In genomic region chr4:117645031-117645435, GRCm38 (mm10) we compare ENCODE assay signal across 9 mouse cellular contexts. TPM values are rescaled to one million over a fixed set of nuclear protein-coding genes. Genes with fewer than 3 reads are reported as not detected.
A peak's percentile ranks its signal among the peaks of the same experiment; 100 is the strongest.
DNase-seq lines count a peak whose midpoint lies in the region; ATAC-seq and TF ChIP-seq lines count a peak whose summit lies in the region.
"Had no signal": no experiment of that assay in that cellular context is flagged by ENCODE, and none has a peak within 500 bp of the region (broad histone marks: within the 10 kb centered on the region; RNA-seq: fewer than 3 reads in every experiment).

No protein-coding gene starts in this region.

- peak; percentile 81 for ATAC-seq in embryonic facial prominence, embryonic 14.5 days (ENCODE audit: low read depth)
- ATAC-seq in hindbrain, postnatal 0 days: peak; percentile 79
- no peak for ATAC-seq in liver, embryonic 12.5 days

- intact Hi-C loops in left cerebral cortex, postnatal 4 days (cut with DNase I): no loop called here
- intact Hi-C loops in left cerebral cortex, postnatal 25 days (cut with DNase I): no loop called here

- no peaks in the 10 kb centered on the region for H3K4me1 ChIP-seq in embryonic facial prominence, embryonic 14.5 days (ENCODE audit: control insufficient read depth, insufficient read depth, low read length)
- H3K4me1 ChIP-seq in hindbrain, postnatal 0 days (ENCODE audit: insufficient read depth, low read length): peaks cover 32% of the 10 kb centered on the region
- H3K4me1 ChIP-seq in liver, embryonic 12.5 days: peaks cover 22% of the 10 kb centered on the region

- H3K4me2 ChIP-seq in embryonic facial prominence, embryonic 14.5 days (ENCODE audit: low read depth, low read length): no peak overlapping the region
- peak overlapping the region; percentile 22 for H3K4me2 ChIP-seq in hindbrain, postnatal 0 days (ENCODE audit: low read depth, low read length)
- H3K4me2 ChIP-seq in liver, embryonic 12.5 days: no peak overlapping the region
- H3K4me2 ChIP-seq: intestine, embryonic 15.5 days had no signal

- peak; percentile 32; the same call in 1 of the 2 replicates for TF ChIP-seq CTCF in hindbrain, postnatal 0 days (IDR thresholded peaks at IDR 0.05; ENCODE audit: low read depth)

- WGBS in embryonic facial prominence, embryonic 14.5 days: 60% methylated on average over 21 of the region's 22 CpGs
- 15% methylated on average over 22 of the region's 22 CpGs for WGBS in hindbrain, postnatal 0 days
- WGBS in liver, embryonic 12.5 days (ENCODE audit: insufficient replicate concordance): 75% methylated on average over 22 of the region's 22 CpGs

- H3K4me3 ChIP-seq in embryonic facial prominence, embryonic 14.5 days (ENCODE audit: low read depth, low read length): no peak overlapping the region
- no peak overlapping the region for H3K4me3 ChIP-seq in hindbrain, postnatal 0 days (ENCODE audit: low read length)
- H3K4me3 ChIP-seq in liver, embryonic 12.5 days: no peak overlapping the region
- H3K4me3 ChIP-seq: intestine, embryonic 15.5 days had no signal

- H3K9me3 ChIP-seq in embryonic facial prominence, embryonic 14.5 days (ENCODE audit: control insufficient read depth, low read length): no peaks in the 10 kb centered on the region
- H3K9me3 ChIP-seq in hindbrain, postnatal 0 days (ENCODE audit: low read length): no peaks in the 10 kb centered on the region
- no peaks in the 10 kb centered on the region for H3K9me3 ChIP-seq in liver, embryonic 12.5 days (replicated peaks)
- H3K9me3 ChIP-seq: intestine, embryonic 15.5 days had no signal

- no peak overlapping the region for H3K27ac ChIP-seq in embryonic facial prominence, embryonic 14.5 days (replicated peaks; ENCODE audit: low read depth, low read length)
- H3K27ac ChIP-seq in hindbrain, postnatal 0 days: peak overlapping the region; percentile 32
- no peak overlapping the region for H3K27ac ChIP-seq in liver, embryonic 12.5 days

- peaks cover 32% of the 10 kb centered on the region for H3K36me3 ChIP-seq in embryonic facial prominence, embryonic 14.5 days (ENCODE audit: control insufficient read depth, insufficient read depth, low read length)
- no peaks in the 10 kb centered on the region for H3K36me3 ChIP-seq in hindbrain, postnatal 0 days (ENCODE audit: insufficient read depth, low read length)
- peaks cover 34% of the 10 kb centered on the region for H3K36me3 ChIP-seq in liver, embryonic 12.5 days
- H3K36me3 ChIP-seq: intestine, embryonic 15.5 days had no signal

- H3K27me3 ChIP-seq in embryonic facial prominence, embryonic 14.5 days (replicated peaks; ENCODE audit: control insufficient read depth, insufficient read depth, low read length): no peaks in the 10 kb centered on the region
- H3K27me3 ChIP-seq in hindbrain, postnatal 0 days (ENCODE audit: insufficient read depth, low read length): no peaks in the 10 kb centered on the region
- H3K27me3 ChIP-seq in liver, embryonic 12.5 days (replicated peaks): no peaks in the 10 kb centered on the region
- H3K27me3 ChIP-seq: intestine, embryonic 15.5 days had no signal

- H3K9ac ChIP-seq in embryonic facial prominence, embryonic 14.5 days (ENCODE audit: low read depth, low read length): no peak overlapping the region
- peak overlapping the region; percentile 7; the same call in 1 of the 2 replicates for H3K9ac ChIP-seq in hindbrain, postnatal 0 days (replicated peaks; ENCODE audit: low read length)
- no peak overlapping the region for H3K9ac ChIP-seq in liver, embryonic 12.5 days
- H3K9ac ChIP-seq: intestine, embryonic 15.5 days had no signal

- DNase-seq in left cerebral cortex, postnatal 4 days: peak; percentile 93
- no peak for DNase-seq in left cerebral cortex, postnatal 25 days (ENCODE audit: low spot score in 2 of 2)
- DNase-seq in embryonic facial prominence, embryonic 14.5 days (ENCODE audit: low spot score): peak; percentile 68
- DNase-seq in hindbrain, postnatal 0 days (ENCODE audit: low spot score): peak; percentile 86
- DNase-seq in retina, postnatal 1 day: peak; percentile 72
- no peak for DNase-seq in spleen, adult 18-20 months
- DNase-seq: lung, postnatal 10 days had no signal

RNA-seq across cellular contexts. Expression of gene Dmap1, which starts 37.0 kb away (rescaled TPM):
- total RNA-seq in left cerebral cortex, postnatal 4 days (2021): 10 to 100 TPM; 46.1 to 47.6 TPM
- total RNA-seq in left cerebral cortex, postnatal 25 days (2021): 10 to 100 TPM; 33.1 to 35.2 TPM
- polyA plus RNA-seq in embryonic facial prominence, embryonic 14.5 days (2014; fragmentation: Nextera tagmentation; extraction: Ambion mirVana): 56.2 and 66.1 TPM in 2 replicates
- total RNA-seq in hindbrain, postnatal 0 days (2014; rRNA removed): 67.5 and 75.5 TPM in 2 replicates
- polyA plus RNA-seq in hindbrain, postnatal 0 days (2015; fragmentation: Nextera tagmentation; extraction: Ambion mirVana): 76.5 and 81.4 TPM in 2 replicates
- 30.4 and 31.1 TPM in 2 replicates for polyA plus RNA-seq in liver, embryonic 12.5 days (2016; fragmentation: Nextera tagmentation; extraction: Ambion mirVana)

Comparison
In these comparisons a context has a peak if more than half of its experiments do, and no peak if none do; other contexts are left out.
1. DNase-seq: peak in left cerebral cortex, postnatal 4 days (single experiment), embryonic facial prominence, embryonic 14.5 days (single experiment), hindbrain, postnatal 0 days (single experiment) and retina, postnatal 1 day (single experiment); none in left cerebral cortex, postnatal 25 days (0 of 2) and spleen, adult 18-20 months (0 of 2).